Mouse (Mus musculus): ENCODE measurements around the gene Mfsd5.

- TF ChIP-seq CTCF (IDR thresholded peaks at IDR 0.05; ENCODE audit: low read depth, low read length) (no peak), POLR2A (IDR thresholded peaks at IDR 0.05; ENCODE audit: insufficient read depth, low read length) (no peak), EP300 (IDR thresholded peaks at IDR 0.05; ENCODE audit: insufficient read depth, low read depth, low read length) (no peak)
Observed at GRCm38 (mm10) chr15:102278726-102279091, 545 bp upstream of the Mfsd5 start.

Measured in ES-Bruce4 (cell line).